Mouse (Mus musculus) frontal cortex, postnatal 14 days (tissue): Measurements from ENCODE around the gene Cers5.
"Not testable (repeated sequence)": the region's sequence is repeated elsewhere in the genome, so short reads cannot be mapped to it uniquely, and the experiment has no call there.

Experiments
- DNase-seq, 2 experiments: peaks; one replicate each; pipeline ENCODE4 v3.0.0; 2022; ENCODE audit warnings: low spot score in 2 of 2

The Cers5 gene

GRCm38 (mm10) chr15:99790464-99790863 lies 17.8 kb upstream of the Cers5 start:
- no peak for DNase-seq

- no peak for DNase-seq
These were observed 15.0 kb upstream of the Cers5 start for GRCm38 (mm10) chr15:99787625-99788120.

GRCm38 (mm10) chr15:99778677-99779335 lies 6.1 kb upstream of the Cers5 start:
- DNase-seq = no peak

- DNase-seq = no peak
These were observed 5.5 kb upstream of the Cers5 start for GRCm38 (mm10) chr15:99778148-99778547.

GRCm38 (mm10) chr15:99772925-99773324 lies 240 bp upstream of the Cers5 start:
- no peak for DNase-seq

- peak; percentile 53 to 78 for DNase-seq
These were observed 306 bp downstream of the Cers5 start for GRCm38 (mm10) chr15:99772277-99772880.

- peak; percentile 23 to 33 for DNase-seq
These were observed 946 bp downstream of the Cers5 start for GRCm38 (mm10) chr15:99771601-99772276.

GRCm38 (mm10) chr15:99771004-99771500 lies 1.6 kb downstream of the Cers5 start:
- no peak for DNase-seq

GRCm38 (mm10) chr15:99768761-99769160 lies 3.9 kb downstream of the Cers5 start:
- no peak for DNase-seq

- no peak for DNase-seq
These were observed 5.2 kb downstream of the Cers5 start for GRCm38 (mm10) chr15:99767467-99767866.

GRCm38 (mm10) chr15:99754204-99754603 lies 18.5 kb downstream of the Cers5 start:
- DNase-seq = no peak

GRCm38 (mm10) chr15:99740229-99740628 lies 32.5 kb downstream of the Cers5 start:
- DNase-seq = no peak

- DNase-seq = no peak
These were observed 36.0 kb downstream of the Cers5 start for GRCm38 (mm10) chr15:99736675-99737074.

GRCm38 (mm10) chr15:99735631-99736030 lies 37.1 kb downstream of the Cers5 start:
- peak; percentile 100 for DNase-seq

- DNase-seq = no peak
These were observed 39.5 kb downstream of the Cers5 start for GRCm38 (mm10) chr15:99733186-99733585.

- DNase-seq = no peak
These were observed 41.0 kb downstream of the Cers5 start for GRCm38 (mm10) chr15:99731678-99732077.

GRCm38 (mm10) chr15:99731167-99731566 lies 41.5 kb downstream of the Cers5 start:
- no peak for DNase-seq

GRCm38 (mm10) chr15:99729056-99729783 lies 43.5 kb downstream of the Cers5 start:
- no peak for DNase-seq

- DNase-seq = no peak
These were observed 44.5 kb downstream of the Cers5 start for GRCm38 (mm10) chr15:99728211-99728610.

- DNase-seq = no peak
These were observed 45.2 kb downstream of the Cers5 start for GRCm38 (mm10) chr15:99727525-99727924.

GRCm38 (mm10) chr15:99727039-99727438 lies 45.6 kb downstream of the Cers5 start:
- not testable (repeated sequence) for DNase-seq

GRCm38 (mm10) chr15:99726549-99726948 lies 46.1 kb downstream of the Cers5 start:
- no peak for DNase-seq
